Mouse (Mus musculus): ENCODE measurements around the gene Vmn2r117.
"Not testable (repeated sequence)": the region's sequence is repeated elsewhere in the genome, so short reads cannot be mapped to it uniquely, and the experiment has no call there.

The Vmn2r117 gene

DNA sequence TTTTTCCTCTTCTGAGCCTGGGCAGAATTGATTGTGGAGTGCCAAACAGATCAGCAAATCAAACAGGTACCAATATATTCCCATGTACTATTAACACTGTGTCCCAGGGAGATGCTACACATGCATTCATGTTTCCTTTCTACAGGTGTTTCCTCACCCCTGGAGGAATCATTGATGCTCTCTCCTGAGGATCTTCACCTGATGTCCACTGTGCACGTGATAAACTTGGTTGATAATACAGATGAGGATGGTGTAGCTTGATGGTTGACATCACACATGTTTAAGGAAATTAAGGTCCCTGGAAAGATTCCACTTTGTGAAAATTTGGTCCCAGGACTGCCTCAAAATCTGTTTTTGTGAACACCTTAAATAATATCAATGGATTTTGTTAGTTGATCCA lies at the start of gene Vmn2r117:
TSS of gene Vmn2r117 (minus strand) at position 101 of the 400 bp plus-strand sequence.
- DNase-seq (ENCODE audit: extremely low read depth, low read depth, low spot score): not testable (repeated sequence)

DNA sequence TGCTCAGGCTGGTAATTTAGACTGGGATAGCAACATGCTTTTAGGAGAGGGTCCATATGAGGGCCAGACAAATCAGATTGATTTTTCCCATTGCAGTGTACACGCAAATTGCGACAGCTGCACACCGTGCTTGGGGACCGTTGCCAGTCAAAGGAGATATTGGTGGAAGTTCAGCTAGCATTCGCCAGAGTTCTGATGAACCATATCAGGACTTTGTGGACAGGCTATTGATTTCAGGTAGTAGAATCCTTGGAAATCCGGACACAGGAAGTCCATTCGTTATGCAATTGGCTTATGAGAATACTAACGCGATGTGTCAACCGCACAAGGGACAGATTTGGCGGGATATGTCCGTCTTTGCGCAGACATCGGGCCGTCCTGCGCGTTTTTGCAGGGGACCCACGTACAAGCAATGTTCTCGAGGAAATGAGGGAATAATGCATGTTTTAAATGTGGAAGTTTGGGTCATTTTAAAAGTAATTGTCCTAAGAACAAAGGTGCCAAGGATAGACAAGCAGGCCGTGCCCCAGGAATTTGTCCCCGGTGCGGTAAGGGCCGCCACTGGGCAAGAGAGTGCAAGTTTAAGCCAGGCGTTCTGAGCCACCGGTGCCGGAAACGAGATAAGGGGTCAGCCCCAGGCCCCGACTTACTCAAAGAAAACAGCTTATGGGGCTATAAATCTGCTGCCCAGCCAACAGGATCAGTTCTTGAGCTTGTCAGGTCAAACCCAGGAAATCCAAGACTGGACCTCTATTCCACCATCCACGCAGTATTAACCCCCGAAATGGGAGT lies 43.6 kb upstream of the Vmn2r117 start:
- not testable (repeated sequence) for DNase-seq (ENCODE audit: extremely low read depth, low read depth, low spot score)

- no peak for DNase-seq (ENCODE audit: extremely low read depth, low read depth, low spot score)
Observed at GRCm38 (mm10) chr17:23518701-23519423, 39.4 kb upstream of the Vmn2r117 start.

DNA sequence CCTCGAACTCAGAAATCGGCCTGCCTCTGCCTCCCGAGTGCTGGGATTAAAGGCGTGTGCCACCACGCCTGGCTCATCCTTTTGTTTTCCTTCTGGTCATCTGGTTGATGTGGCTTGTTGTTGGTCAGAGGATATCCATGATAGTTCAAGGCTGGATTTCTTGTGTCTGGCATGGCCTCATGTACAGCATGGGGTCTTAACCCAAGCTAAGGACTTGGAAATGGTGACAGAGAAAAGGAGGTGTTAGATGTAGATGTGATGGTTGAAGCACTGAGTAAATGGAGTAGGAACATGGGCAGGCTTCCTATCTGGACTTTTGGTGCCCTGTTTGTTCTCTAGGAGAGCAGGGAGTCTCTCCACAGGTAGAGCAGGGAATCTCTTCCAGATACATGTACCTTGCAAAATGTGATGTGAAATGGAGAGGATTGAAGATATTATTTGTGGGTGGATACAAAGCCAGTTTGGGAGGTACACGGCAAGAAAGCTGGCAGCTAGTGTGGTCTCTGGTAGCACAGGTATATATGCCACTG lies 46.3 kb downstream of the Vmn2r117 start:
- no peak for DNase-seq (ENCODE audit: extremely low read depth, low read depth, low spot score)

All from fat pad, adult 2 months (tissue).